Mouse (Mus musculus): Measurements from ENCODE around the gene Zfp991.
"Not testable (repeated sequence)": the region's sequence is repeated elsewhere in the genome, so short reads cannot be mapped to it uniquely, and the experiment has no call there.

Zfp991 gene

GRCm38 (mm10) chr4:147186824-147187223, 55.0 kb downstream of the Zfp991 start:
- not testable (repeated sequence) for DNase-seq

- DNase-seq: not testable (repeated sequence)
Observed at GRCm38 (mm10) chr4:147187283-147187965, 55.6 kb downstream of the Zfp991 start.

GRCm38 (mm10) chr4:147195186-147195585, 63.3 kb downstream of the Zfp991 start:
- not testable (repeated sequence) for DNase-seq

- not testable (repeated sequence) for DNase-seq
Observed at GRCm38 (mm10) chr4:147197210-147197609, 65.4 kb downstream of the Zfp991 start.

GRCm38 (mm10) chr4:147199055-147199750, 67.4 kb downstream of the Zfp991 start:
- DNase-seq: not testable (repeated sequence)

- DNase-seq: not testable (repeated sequence)
Observed at GRCm38 (mm10) chr4:147201920-147202660, 70.3 kb downstream of the Zfp991 start.

- not testable (repeated sequence) for DNase-seq
Observed at GRCm38 (mm10) chr4:147212182-147212928, 80.5 kb downstream of the Zfp991 start.

GRCm38 (mm10) chr4:147214233-147214632, 82.4 kb downstream of the Zfp991 start:
- DNase-seq: not testable (repeated sequence)

- DNase-seq: not testable (repeated sequence)
Observed at GRCm38 (mm10) chr4:147217676-147218075, 85.8 kb downstream of the Zfp991 start.

GRCm38 (mm10) chr4:147219319-147220070, 87.7 kb downstream of the Zfp991 start:
- DNase-seq: not testable (repeated sequence)

- DNase-seq: not testable (repeated sequence)
Observed at GRCm38 (mm10) chr4:147220226-147220625, 88.4 kb downstream of the Zfp991 start.

GRCm38 (mm10) chr4:147222021-147222420, 90.2 kb downstream of the Zfp991 start:
- DNase-seq: not testable (repeated sequence)

GRCm38 (mm10) chr4:147223778-147224435, 92.1 kb downstream of the Zfp991 start:
- DNase-seq: not testable (repeated sequence)

- not testable (repeated sequence) for DNase-seq
Observed at GRCm38 (mm10) chr4:147225616-147226015, 93.8 kb downstream of the Zfp991 start.

- DNase-seq: not testable (repeated sequence)
Observed at GRCm38 (mm10) chr4:147230026-147230425, 98.2 kb downstream of the Zfp991 start.
